Mouse (Mus musculus): ENCODE results near the gene Slc7a6os.

Slc7a6os gene

DNA sequence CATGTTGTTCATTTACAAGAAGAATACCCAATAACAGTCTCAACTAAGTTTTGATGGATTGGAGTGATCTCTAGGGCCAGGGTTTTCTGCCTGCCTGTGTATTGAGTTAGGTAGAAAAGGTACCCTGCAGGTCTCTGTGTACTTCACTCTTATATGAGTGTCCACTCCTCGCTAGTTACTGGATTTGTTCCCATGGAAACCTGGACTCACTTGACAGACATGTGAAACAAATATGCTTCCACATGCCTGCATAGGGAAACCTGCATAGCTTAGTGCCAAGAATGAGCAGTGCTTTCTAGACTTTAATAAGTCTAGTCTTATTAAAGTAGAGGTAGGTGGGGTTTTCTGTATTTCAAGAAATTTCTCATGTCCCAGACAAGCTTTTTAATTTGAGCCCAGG is 33.8 kb downstream of the Slc7a6os start:
- no peak for DNase-seq

GRCm38 (mm10) chr8:106173566-106173965 is 37.2 kb downstream of the Slc7a6os start:
- no peak for DNase-seq

- no peak for DNase-seq
These were observed 40.7 kb downstream of the Slc7a6os start for GRCm38 (mm10) chr8:106169934-106170480.

- peak; percentile 95 for DNase-seq
These were observed 41.5 kb downstream of the Slc7a6os start for GRCm38 (mm10) chr8:106169017-106169933.

GRCm38 (mm10) chr8:106168356-106169016 is 42.2 kb downstream of the Slc7a6os start, which contains the start of gene Slc7a6:
Gene Slc7a6, plus strand, starts transcription at chr8:106168857.
- DNase-seq: peak; percentile 99

DNA sequence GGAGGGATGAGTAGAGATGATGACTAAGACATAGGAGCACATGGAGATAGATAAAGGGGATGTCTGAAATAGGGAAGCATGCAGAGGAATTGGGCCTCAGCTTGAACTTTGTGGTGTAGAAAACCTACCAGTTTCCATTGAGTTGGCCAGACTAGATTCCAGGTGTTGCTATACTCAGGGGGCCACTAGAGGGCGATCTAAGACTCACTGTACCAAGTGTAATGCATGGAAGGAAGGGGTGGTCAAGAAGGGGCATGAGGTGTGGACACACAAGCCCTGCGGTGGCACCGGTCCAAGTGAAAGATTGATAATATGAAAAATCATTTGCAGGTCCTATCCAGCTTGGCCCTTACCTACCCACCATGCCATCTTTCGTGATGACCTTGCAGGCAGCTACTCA is 45.3 kb downstream of the Slc7a6os start:
- DNase-seq: peak; percentile 93

- no peak for DNase-seq
These were observed 47.5 kb downstream of the Slc7a6os start for GRCm38 (mm10) chr8:106163251-106163650.

GRCm38 (mm10) chr8:106159876-106160275 is 50.9 kb downstream of the Slc7a6os start:
- DNase-seq: no peak

- peak; percentile 96 for DNase-seq
These were observed 52.4 kb downstream of the Slc7a6os start for GRCm38 (mm10) chr8:106158381-106158780.

DNA sequence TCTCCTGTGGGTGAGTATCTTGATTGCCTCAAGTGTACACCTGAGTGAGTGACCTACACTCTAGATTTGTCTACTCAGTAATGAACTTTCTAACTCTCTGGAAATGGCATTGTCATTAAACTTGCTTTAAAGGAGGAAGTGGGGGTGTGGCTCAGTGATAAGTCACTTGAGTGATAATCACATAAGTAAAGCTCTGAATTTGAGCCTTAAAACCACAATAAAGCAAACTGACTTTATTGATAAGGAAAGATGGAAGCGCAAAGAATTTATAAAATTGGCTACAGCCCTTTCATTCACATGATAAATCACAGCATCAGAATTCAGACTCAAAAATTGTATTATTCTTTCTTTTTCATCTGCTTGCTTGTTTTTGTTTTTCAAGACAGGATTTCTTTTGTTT is 53.3 kb downstream of the Slc7a6os start:
- DNase-seq: no peak

- peak; percentile 92 for DNase-seq
These were observed 57.9 kb downstream of the Slc7a6os start for GRCm38 (mm10) chr8:106152876-106153275.

GRCm38 (mm10) chr8:106151041-106151440 is 59.7 kb downstream of the Slc7a6os start:
- peak; percentile 87 for DNase-seq

Measured in heart, adult 11 months (tissue).